Mouse (Mus musculus) kidney, postnatal 14 days (tissue): ENCODE results near the gene Ankrd23.

Experiments
- DNase-seq: peaks from one replicate; pipeline ENCODE4 v3.0.0; 2022; ENCODE audit warnings: mixed read lengths

The Ankrd23 gene

DNA sequence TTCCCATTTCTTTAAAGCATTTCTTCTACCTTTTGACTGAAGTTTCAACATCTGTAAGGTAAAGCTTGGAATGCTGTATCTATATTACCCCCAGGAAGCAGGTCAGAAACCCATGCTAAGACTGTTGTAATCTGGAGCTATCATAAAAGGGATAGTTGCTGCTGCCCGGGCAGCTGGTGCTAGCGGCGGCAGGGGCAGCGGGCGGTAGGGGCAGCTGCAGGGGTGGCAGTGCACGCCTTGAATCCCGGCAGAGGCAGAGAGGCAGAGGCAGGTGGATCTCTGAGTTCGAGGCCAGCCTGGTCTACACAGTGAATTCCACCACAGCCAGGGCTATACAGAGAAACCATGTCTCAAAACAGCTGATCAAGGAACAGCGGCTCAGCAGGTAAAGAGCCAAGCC, 6.2 kb upstream of the Ankrd23 start:
- DNase-seq = no peak

DNA sequence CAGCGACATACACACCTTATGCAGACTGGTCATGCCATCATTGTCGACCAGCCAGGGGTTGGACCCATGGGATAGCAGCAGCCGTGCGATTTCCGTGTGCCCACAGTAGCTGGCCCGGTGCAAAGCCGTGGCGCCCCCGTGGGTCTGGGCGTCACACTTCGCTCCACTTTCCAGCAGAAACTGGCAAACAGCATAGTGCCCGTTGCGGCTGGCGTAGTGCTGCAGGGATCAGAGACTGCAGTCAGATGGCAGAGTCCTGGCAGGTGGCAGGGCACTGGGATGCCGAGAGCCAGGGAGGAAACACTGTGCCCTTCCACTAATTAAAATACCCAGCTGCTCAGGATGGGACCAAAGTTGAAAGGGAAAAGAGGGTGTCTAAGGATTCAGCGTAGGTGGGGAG, 5.2 kb upstream of the Ankrd23 start:
- DNase-seq = no peak

DNA sequence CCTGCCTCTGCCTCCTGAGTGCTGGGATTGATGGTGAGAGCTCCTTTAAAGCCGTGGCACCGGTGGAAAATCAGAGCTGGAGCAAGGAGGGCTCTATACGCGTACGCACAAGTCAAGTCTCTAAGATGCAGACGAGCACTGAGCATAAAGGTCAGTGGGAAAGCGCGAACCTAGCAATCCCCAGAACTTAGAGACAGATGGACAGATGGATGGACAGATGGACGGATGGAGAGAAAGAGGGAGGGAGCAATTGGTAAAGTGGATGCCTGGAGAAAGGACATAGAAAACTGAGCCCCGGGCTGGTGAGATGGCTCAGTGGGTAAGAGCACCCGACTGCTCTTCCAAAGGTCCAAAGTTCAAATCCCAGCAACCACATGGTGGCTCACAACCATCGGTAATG, 4.1 kb upstream of the Ankrd23 start:
- DNase-seq = no peak

DNA sequence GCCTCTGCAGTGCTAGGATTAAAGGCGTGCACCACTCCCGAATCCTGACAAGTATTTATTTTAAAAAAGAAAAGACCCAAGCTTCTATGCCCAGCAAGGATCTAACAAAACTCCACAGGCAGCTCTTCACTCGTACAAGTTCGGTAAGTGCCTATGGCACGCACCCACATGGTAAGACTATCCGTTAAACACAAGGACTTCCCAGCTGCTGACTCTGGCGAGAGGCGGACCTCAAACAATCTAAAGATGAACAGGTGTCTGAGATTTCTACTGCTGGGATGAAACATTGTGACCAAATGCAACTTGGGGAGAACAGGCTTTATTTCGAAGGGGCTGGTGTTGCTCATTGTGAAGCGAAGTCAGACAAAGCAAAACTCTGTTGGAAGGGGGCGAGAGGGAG, 3.4 kb upstream of the Ankrd23 start:
- DNase-seq = no peak

DNA sequence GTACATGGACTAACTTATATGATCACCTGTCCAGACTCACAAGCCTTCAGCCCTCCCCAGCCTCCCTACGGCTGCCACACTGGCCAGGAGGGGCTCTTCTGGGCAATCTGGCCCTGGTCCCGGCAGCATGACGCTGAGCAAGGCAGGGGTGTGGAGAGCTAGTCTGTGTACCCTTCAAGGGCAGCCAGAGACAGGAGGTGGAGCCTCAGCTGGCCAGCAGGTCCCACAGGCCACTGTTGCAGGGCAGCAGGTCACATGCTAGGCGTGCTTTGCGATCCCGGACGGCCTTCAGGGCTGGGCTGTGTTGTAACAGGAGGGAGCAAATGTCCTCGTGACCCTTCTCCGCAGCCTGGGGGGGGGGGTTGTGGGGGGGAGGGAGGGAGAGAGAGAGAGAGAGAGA, 2.5 kb upstream of the Ankrd23 start, which contains the start of gene Gm42417:
Gene Gm42417, minus strand, starts transcription at position 244 of the 400 bp plus-strand sequence.
- DNase-seq = peak; percentile 92

DNA sequence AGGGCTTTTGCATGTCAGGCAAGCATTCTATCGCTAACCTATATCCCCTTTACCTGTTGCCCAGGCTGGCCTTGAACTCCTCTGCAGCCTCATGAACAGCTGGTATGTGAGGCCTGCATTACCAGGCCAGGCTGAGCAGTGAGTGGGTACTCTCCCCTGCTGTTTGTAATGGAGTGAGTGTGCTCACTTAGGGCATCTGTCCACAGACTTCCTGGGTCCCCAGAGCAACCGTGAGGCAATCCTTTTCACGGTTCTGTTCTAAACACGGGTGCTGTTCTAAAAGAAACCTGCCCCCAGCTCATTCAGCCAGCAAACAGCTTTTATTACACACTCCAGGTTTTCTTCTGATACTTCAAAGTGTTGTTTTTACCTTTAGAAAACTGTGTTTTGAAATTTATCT, 2.0 kb upstream of the Ankrd23 start:
- no peak for DNase-seq

DNA sequence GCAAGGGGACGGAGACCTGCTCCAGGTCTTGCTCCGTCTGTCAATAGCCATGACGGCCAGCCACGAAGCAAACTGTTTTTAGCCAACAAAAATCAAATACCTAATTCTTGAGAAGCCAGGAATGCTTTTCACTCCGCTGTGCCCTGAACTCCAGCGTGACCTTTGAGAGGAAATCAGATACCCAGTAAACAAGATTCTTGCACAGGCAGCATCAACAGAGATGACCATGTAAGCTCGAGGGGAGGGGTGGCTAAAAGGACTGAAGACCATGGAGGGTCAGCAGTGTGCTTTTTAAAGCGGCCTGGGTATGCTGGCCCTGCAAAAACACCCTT, 320 bp downstream of the Ankrd23 start:
- no peak for DNase-seq

DNA sequence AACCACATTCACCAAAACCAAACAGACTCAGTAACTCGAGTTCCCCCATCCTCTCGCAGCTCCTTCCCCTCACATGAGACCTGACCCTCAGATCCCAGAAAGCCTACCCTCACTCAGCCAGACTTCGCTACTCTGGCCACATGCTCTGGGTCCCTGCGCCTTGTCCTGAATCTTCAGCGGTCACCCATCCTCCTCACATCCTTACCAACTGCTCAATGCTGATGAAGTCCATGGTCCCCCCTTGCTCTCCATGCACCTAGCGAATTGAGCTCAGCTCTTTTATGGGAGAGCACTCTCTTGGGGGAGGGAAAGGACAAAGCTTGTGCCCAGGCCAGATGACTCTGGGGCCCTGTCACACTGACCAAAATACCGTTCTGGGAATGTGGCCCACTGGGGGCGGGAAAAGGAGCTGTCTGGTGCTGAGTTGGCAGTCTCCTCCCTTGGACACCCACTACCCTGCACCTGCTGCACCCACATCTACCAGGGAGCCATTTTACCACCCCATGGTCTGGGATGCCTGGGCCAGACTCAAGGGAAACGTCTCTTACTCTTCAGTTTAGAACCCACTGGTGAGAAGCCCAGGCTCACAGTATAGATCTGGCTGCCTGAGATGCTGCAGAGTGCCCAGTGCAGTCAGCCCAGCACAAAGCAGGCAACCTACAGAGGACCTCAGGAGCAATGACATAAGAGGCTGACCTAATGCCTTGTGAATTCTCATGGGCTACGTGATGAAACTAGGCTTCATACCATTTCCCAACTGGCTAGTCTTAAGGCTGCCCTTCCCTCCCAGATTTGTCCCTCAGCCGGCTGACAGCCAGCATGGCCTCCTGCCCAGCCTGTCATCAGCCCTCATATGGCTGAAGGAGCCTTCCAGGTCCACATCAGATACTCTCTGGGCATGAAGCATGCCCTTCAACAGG, 946 bp downstream of the Ankrd23 start:
- no peak for DNase-seq

DNA sequence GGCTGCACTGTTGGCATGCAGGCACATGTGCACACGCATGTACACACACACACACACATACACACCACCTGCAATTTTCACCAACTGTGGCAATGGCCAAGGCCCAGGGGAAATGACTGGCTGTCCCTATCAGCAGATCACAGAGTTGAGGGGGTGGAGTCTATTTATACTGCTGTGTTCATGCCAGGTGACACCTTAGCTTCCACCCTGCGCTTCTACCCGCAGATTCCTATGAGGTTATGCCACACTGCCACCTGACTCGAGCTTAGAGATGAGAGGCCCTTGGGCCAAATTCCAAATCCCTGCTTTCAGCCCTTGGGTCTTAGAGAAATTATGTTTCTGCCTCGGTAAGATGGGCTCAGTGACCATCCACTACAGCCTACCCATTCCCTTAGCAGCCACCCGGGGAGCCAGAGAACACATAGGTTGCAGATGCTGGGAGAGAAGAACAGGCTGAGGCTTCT, 2.1 kb downstream of the Ankrd23 start:
- DNase-seq = peak; percentile 50

DNA sequence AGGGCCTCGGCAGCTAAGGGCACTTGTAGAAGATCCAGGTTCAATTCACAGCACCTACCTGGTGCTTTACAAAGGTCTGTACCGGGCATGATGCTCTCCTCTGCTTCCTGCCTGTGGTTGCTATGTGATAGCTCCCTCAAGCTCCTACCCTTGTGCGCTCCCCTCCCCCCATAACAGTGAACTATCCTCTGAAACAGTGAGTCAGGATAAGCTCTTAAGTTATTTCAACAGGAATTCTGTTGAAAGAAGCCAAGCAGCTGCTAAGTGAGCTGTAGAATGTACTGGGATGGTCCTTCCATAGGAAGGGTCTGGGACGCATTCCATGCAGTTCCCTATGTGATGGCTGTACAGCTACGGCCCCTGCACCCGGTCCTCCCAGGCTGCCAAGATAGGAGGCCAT, 3.1 kb downstream of the Ankrd23 start:
- no peak for DNase-seq

DNA sequence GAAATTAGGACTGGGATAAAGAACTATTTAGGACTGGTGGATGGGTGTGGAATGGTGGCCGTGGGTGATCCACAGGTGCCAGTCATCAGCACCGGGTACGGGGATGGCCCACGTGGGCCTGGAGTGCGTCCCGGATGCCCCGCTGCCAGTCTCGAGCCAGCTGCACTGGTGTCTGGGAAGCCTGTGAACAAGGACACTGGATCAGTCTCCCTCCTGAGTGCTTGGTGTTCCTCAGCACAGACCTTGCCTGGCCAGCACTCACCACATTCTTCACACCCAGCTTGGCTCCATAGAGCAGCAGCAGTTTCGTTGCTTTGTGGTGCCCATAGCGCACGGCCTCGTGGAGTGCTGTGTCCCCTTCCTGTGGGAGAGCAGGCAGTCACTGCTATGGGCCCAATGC, 5.2 kb downstream of the Ankrd23 start:
- DNase-seq = no peak

DNA sequence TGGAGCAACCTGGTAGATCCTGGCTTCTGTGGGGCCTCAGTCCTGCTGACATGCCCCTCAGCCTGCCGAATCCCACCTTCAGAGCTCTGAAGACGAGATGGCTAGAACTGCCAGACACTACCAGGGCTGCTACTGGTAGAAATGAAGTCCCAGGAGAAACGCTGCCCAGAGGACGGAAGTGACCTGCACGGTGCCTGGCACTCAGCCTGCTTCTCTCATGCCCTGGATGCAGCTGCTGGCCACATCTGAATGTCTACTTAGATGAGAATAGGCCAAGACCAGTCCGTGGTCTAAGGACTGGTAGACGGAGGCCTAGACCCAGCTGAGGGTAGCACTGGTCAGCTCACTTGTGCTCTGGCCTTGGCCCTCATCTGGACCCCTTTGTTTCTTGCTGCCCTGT, 5.7 kb downstream of the Ankrd23 start:
- no peak for DNase-seq

DNA sequence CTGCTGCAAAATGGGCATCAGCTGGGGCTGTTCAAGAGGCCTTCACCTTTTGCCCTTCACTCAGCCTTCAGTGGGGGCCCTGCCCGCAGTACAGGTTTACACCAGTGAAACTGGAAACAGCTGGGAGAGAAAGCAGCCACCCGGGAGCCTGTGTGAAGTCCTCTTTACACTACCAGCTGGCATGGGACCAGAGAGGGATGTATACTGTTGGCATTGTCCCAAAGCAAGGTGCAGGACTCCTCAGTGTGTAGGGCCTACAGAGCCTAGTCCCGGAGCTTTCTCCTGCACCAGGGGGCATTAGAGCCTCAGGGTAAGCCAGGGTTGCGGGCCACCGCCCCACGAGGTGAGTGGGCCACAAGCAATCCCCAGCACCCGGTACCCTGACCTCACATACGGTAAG, 6.2 kb downstream of the Ankrd23 start:
- no peak for DNase-seq

DNA sequence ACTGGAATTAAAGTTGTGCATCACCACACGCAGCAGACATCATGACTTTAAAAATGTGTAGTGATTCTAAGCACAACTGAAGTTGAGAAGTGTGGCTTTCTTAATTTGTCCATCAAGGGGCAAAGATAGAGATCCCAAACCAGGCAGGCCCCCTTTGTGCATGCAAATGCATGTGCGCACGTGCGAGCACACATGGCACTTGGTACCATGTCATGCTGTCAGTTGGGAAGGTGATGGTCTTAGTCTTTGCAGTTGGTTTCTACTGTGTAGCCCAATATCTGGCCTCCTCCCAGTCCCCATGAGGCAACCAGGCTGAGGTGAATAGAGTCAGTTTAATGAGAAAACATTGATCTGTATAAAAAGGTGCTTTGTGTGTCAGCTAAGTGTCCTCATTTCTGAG, 6.8 kb downstream of the Ankrd23 start:
- DNase-seq = no peak

DNA sequence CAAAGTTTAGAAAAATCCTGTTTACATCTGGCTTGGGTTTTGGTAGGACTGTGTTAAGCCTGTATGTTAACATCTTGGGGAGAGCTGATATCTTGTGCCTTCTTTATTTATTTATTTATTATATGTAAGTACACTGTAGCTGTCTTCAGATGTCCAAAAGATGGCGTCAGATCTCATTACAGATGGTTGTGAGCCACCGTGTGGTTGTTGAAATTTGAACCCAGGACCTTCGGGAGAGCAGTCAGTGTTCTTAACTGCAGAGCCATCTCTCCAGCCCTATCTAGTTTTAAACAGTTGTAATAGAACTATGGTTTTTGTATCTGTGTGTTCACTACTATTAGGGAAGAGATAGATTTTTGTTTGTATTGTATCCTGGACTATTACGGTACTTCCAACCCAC, 7.4 kb downstream of the Ankrd23 start:
- no peak for DNase-seq

DNA sequence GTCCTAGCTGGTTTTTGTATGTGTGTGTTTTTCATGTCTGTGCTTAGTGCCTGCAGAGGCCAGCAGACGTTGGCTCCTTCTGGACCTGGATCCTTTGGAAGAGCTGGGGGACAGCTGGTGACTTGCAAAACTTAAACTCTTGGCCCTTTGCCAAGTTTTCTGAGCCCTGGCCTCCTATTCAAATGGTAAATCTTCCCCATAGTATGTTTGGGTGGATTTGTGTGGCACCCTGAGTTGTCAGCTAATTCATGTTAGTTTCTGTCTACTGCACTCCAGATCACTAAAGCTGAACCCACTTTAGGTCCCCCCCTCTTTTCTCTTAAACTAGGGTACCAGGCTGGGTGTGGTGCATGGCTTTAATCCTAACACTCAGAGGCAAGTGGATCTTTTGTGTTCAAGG, 8.3 kb downstream of the Ankrd23 start:
- DNase-seq = no peak

DNA sequence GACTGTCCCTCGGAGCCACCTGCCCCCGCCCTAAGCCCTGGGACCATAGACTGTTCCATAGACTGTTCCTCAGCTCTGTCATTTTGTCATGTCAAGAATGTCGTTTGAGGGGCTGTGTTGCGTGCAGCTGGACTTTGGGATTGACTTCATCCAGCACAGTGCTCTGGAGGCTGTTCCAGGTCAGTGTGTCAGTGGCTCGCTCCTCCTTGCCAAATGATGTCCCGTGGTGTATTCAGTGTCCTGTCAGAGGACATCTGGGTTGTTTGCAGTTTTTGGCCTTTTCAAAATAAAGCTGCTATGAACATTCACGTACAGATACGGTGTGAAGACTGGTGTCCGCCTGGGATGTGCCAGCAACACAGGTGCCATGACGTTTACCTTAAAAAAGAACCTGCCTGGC, 9.8 kb downstream of the Ankrd23 start:
- DNase-seq = no peak

DNA sequence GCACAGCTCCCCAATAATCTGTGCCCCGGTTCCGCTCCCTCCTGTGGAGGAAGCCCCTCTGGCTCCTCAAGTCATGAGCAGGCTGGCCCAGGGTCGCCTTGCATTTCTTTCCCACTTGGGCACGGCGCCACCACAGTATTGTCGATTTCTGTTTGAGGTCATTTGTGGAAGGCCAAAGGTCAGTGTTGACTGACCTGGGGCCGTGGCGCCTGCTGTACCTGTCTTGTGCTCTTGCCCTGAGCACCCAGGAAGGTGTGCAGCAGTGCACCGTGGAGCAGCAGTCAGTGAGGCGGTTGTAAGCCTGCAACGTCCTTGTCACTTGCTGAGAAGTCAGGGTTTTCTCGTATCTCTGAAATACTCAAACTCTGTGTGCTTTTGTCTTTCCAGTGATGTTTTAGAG, 10.9 kb downstream of the Ankrd23 start:
- DNase-seq = no peak

DNA sequence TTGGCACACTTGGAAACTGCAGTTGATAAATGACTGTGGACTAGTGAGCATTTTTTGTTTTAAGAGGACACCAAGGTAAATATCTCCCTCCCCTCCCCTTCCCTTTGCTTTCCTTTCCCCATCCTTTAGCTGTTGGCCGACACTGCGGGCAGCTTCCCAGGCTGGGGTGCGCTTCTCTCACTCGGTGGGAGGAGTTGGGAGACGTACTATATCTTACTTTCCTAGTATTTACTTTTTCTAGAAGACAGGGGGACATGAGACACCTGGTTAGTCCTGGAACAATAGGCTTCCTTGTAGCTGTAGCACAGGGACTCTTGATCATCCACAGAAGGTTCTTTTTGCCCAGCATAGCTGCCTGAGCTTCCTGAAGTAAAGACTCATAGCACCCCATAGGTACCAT, 12.6 kb downstream of the Ankrd23 start:
- DNase-seq = no peak

DNA sequence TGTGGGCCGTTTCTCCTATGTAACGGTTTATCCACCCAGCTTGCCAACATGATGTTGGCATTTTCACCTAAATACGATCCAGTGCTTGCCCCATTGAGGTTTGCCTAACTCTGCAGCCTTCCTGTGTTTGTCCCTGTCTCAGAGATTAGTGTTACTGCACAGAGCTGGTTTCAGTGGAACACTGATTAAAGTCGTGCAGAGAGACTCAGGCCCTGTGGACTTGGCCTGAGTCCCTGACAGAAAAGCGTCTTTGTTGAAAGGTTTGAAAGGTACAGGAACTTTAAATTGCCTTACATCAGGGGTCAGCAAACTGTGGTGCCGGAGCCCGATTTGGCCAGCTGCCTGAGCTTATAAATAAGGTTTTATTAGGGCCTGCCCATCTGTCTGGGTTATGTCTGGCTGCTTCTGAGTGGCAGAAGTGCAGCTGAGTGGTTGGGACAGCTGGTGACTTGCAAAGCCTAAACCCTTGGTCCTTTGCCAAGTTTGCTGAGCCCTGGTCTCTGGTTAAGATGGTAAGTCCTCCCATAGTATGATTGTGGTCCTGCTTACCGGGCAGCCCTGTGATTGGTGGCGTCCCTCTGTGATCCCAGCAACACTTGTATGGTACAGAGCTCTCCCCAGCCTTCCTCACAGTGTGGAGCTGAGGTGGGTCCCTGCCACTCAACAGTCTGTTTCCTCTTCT, 13.2 kb downstream of the Ankrd23 start:
- DNase-seq = no peak

DNA sequence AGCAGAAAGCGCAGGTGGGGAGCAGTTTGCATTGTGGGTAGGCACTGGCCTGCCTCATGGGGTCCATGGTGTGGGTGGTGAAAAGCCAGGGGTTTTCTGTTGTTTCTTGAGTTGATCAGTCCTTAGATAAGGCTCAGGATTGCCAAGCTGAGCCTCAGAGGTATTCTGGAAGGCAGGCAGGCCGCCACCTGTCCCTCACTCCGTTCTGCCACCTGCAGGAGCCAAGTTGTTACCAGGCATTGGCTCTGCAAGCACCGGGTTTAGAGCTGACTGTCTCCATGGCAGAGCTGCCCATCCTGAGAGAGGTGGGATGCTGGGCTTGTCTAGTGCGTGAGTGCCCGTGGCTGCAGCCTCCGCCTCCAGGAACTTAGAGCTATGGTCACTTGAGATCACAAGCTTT, 14.5 kb downstream of the Ankrd23 start:
- DNase-seq = no peak

DNA sequence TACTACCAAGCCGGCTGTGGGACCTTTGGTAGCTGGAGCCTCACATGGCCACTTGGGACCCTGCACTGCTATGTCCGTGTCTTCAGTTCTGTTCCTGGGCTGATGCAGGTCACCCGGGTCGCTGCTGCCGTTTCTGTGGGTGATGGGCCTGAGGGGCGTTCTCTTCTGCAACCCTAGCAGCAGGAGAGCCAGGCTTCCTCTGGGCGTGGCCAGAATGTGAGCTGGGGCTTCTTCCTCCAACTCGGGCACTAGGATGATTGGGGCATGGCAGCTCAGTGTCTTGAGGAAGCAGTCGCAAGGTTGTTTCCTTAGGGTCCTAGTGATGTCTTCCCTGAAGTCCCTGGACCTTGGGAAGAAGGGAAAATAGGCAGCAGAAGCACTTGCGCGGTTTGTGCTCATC, 17.1 kb downstream of the Ankrd23 start:
- DNase-seq = no peak

DNA sequence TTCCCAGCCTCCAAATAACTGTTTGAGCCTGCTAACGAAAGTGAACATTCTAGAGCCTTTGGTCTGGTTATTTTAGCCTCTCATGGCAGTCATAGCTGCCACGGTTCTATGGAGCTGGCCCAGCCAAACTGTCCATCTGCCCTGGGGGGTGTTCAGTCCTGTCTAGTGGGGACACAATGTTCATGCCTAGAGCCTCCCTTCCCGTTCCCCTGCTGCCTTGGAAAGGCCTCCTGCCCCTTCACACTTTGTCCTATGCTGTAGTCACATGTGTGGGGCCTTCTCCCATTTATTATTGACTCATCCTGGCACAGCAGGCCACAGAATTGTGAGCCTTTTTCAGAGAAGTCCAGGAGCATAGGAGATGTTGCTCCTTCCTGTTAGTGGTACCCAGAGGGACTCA, 18.4 kb downstream of the Ankrd23 start:
- DNase-seq = no peak

DNA sequence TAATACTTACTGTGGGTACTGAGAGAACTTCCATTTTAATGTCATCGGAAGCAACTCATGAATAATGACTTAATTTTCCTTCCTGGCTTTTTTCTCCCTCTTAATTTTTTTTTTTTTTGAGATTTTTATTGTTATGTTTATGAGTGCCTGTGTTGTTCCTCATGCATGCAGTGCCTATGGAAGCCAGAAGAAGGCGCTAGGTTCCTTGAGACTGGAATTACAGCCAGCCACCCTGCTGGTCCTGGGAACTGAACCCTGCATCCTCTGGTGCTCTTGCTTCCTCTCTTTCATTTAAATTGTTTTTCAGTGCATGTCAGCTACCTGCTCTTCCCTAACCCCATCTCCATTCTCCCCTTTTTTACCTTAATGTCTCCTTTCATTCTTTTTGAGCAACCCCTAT, 23.0 kb downstream of the Ankrd23 start:
- peak; percentile 55 for DNase-seq

DNA sequence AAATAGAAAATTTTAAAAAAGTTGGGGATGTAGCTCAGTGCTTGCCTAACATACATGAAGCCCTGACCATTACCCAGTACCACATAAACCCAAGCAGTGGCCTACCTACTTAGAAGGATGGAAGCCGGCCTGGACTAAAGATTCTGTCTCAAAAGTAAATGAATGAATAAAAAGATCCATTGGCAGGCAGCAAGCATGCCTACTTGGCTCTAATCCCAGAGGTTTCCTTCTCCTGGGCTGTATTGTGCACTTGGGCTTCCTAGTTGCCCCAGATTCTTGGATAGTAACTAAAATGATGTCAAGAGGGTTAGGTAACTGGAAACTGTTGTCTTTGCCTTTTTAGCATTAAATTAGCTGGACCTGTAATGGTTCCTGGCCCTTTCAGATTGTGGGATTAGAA, 23.4 kb downstream of the Ankrd23 start:
- DNase-seq = peak; percentile 55
